Mouse (Mus musculus): ENCODE data around the gene Foxd1. TPM values are rescaled to one million over a fixed set of nuclear protein-coding genes. Genes with fewer than 3 reads are reported as not detected.

Foxd1 gene
- total RNA-seq, 2 experiments from 2014 or later = not detected

DNA sequence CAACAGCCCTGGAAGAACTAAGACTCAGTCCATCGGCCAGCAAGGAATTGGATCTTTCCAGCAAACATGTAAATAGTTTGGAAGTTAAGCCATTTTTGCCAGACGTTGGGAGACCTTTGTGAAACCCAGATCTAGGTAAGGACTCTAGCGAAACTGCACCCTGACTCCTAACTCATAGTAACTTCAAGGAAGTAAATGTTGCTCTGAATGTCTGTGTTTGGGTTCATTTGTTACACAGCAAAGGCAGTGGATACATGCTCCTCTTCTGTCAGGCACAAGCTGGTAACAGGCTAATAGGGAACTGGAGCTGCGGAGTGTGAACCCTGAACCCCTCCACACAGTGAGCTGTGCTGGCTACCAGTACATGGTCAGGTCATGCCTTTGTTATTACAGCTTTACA lies 28.7 kb downstream of the Foxd1 start:
- ATAC-seq (replicated peaks; ENCODE audit: low FRiP score, poor library complexity, severe bottlenecking) = no peak

DNA sequence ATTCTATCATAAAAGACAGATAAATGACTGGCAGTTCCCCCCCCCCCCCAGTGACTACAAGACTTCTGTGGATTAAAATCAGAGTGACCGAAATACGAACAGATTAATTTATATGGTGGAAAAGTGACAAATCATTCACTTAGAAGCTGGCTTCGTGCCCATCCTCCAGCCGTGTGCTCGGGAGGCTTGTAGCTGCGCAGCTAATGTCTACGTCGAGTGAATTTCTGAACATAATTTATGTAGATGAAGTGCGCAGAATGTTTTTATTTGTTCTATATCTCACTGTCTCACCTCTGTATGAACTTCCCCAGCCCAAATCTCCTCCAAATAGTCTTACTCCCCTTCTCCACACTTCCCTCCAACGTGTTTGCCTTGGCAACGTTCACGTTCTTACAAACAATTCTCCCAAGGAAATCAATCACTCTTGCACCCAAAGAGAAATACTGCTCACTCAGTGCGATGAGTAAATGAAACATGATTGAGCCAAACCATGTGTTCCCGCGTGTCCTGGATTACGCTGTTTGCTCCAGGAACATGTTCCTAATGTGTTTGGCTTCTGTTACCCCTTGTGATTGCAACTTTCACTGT lies 30.0 kb downstream of the Foxd1 start:
- ATAC-seq (replicated peaks; ENCODE audit: low FRiP score, poor library complexity, severe bottlenecking) = no peak

DNA sequence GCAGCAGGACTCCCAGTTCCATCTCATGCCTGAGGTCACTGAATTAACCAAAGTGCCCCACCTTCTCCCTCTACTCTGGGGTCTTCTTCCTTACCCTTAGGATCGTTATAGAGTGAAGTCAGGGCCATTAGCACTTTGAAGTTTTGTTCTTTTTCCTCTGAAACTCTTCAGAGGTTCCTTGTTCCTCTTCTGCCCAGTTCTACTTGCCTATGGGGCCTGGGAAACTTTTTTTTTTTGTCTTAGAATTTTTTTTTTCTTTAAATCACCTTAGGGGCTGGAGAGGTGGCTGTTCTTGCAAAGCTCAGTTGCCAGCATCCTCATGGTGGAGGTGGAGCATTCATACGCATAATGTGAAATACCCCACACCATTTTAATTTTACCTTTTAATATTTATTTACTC lies 31.8 kb downstream of the Foxd1 start:
- ATAC-seq (replicated peaks; ENCODE audit: low FRiP score, poor library complexity, severe bottlenecking) = no peak

DNA sequence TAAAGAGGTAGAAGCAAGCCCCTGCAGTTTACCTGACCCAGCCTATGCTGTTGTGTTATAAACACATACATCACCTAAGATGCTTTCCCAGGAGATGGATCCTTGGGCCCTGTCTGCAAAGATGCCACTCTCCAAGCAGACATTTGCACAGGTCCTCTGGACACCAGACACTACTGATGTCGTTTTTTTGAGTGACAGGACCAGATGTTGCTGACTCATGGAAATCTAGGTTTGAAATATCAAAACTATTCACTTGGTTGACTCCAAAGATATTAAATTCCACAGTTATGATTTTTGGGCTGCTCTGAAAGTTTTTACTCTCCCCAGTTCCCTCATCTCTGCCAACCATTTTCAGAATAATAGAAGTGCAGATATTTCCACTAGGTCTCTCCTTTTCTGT lies 35.0 kb downstream of the Foxd1 start:
- ATAC-seq (replicated peaks; ENCODE audit: low FRiP score, poor library complexity, severe bottlenecking) = no peak

DNA sequence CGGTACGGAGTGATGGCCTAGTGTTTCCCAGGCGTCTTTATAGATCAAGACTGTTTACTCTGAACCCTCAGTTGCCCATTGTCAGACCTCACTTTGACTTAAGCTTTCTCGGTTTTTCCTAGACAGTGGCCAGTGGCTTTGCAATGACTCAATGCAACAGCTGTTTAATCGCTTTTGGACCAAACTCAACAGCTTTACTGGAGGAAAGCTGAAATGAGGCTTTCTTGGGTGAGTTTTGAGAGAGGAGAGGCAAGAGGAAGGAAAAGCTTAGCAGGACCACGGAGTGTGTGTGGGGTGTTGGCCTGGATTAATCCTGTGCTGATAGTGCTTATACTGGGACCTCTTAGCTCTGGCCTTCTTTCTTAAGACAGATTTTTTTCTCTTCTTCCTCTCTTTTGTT lies 36.3 kb downstream of the Foxd1 start:
- no peak for ATAC-seq (replicated peaks; ENCODE audit: low FRiP score, poor library complexity, severe bottlenecking)

DNA sequence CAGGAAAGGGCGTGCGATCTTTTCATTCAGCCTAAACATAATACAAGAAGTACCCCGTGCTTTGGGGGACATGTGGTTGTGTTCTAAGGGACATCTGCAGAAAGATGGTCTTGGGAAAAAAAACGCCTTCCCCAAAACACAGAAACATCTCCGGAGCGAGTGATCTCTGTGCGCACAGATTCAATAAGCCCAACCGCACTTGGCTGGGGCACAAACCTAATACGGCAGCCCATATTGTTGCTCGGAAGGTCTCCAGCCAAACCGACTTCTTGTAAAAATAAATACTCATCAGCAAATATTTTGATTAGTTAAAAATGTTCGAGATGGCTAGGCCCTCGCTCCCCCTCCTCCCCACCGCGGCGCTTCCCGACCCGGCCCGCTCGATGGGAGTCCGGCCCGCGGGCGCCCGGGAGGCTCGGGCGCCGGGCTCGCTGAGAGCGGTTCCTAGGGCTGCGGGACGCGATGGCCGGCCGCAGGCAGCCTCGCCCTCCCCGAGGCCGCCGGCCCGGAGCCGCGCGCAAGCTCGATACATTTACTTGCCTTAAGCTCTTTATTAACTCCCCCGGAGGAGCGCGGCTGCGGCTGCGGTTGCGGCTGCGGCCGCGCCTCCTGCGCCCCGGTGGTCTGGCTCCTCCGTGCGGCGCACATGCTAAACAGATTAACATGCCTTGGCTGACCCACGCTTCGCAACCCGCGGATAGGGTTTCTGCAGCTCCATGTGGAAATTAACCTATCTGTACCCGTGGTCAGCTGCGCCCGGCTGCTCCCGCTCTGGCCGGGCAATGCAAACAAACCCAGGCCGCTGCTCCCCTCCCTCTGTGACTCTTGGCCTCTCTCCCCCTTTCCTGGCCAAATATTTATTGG lies 37.0 kb downstream of the Foxd1 start:
- no peak for ATAC-seq (replicated peaks; ENCODE audit: low FRiP score, poor library complexity, severe bottlenecking)

DNA sequence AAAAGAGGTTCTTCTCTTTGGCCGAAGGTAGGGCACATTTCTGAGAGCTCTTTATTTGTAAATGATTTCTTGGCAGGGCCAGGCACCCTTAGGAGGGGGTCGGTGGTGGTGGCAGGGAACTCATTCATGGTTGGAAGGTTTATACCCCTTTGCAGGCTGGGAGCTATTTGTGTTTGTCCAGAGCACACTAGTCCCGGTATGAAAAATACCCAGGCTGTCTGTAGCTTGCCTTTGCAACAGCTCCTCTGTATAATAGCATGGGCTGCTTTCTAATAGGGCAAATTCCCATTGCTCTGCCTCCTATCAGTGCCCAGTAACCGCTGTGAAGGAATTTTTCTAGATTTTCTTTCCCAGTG lies 37.6 kb downstream of the Foxd1 start:
- no peak for ATAC-seq (replicated peaks; ENCODE audit: low FRiP score, poor library complexity, severe bottlenecking)

DNA sequence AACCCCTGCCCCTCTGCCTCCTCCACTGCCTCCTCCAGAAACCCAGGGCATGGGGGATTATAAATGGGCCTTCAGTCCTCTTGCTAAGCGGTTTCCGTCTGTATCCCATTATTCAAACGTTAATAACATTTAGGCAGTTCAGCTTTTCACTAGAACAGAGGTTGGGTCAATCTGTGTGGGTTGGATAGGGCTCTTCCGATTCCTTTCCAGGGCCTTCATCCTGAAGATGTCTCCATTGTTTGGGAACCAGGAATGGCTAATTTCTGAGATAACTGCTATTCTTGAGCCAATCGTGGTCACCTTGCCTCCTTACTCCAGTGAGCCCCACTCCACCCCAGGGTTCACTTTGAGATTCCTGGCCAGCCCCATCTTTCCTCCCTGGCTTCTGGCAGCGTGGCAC lies 38.0 kb downstream of the Foxd1 start:
- no peak for ATAC-seq (replicated peaks; ENCODE audit: low FRiP score, poor library complexity, severe bottlenecking)

DNA sequence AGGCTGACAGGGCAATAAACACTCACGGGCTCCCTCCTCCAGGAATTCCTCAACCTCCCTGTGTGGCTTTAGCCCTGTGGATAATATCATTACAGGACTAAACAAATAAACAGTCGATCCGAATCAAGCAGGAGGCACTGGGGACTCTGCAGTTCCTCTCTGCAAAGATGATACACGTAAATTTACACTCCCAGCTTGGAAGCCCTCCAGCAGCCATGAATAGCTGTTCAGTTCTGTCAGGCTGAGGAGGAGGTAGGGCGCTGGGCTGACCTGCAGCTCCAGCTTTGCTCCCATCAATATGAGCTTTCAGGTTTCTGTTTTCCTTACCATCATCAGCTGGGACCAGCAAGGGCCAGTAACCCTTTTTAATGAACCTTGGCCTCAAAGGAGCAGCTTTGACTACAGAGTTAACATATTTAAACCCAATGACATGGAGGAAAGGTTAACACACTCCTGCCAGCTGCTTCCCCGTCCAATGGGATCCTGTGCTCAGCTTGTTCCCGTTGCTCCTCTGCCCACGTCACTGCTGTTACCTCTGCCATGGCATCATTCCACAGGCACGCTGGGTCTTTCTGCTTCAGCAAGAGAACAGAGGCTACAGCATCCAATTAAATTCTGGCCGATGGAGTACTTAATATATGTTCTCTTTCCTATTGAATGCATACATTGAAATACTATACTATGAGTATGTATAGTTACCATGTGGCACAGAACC lies 39.5 kb downstream of the Foxd1 start:
- no peak for ATAC-seq (replicated peaks; ENCODE audit: low FRiP score, poor library complexity, severe bottlenecking)

Other genes with a start within 250 kb of the Foxd1 start
- 1.4 TPM in 1 of 2 replicates, not detected in the other for gene Arhgef28, start 147.8 kb upstream of the Foxd1 start, total RNA-seq (2015; ENCODE audit: low replicate concordance)
- 0.64 TPM in 1 of 2 replicates, not detected in the other for gene Arhgef28, start 147.8 kb upstream of the Foxd1 start, total RNA-seq (2017; ENCODE audit: low replicate concordance)
- gene Utp15, start 91.2 kb upstream of the Foxd1 start, total RNA-seq (2015; ENCODE audit: low replicate concordance) = 5.8 and 6.3 TPM in 2 replicates
- 4.5 and 4.7 TPM in 2 replicates for gene Utp15, start 91.2 kb upstream of the Foxd1 start, total RNA-seq (2017; ENCODE audit: low replicate concordance)
- 10.5 and 13.4 TPM in 2 replicates for gene Ankra2, start 91.2 kb upstream of the Foxd1 start, total RNA-seq (2015; ENCODE audit: low replicate concordance)
- 9.2 and 15.7 TPM in 2 replicates for gene Ankra2, start 91.2 kb upstream of the Foxd1 start, total RNA-seq (2017; ENCODE audit: low replicate concordance)
- gene Gm21976, start 74.4 kb upstream of the Foxd1 start, total RNA-seq (2015; ENCODE audit: low replicate concordance) = not detected in 2 replicates
- gene Gm21976, start 74.4 kb upstream of the Foxd1 start, total RNA-seq (2017; ENCODE audit: low replicate concordance) = not detected in 2 replicates
- 342 and 418 TPM in 2 replicates for gene Btf3, start 37.2 kb upstream of the Foxd1 start, total RNA-seq (2015; ENCODE audit: low replicate concordance)
- gene Btf3, start 37.2 kb upstream of the Foxd1 start, total RNA-seq (2017; ENCODE audit: low replicate concordance) = 341 and 451 TPM in 2 replicates
- not detected in 2 replicates for gene Gm10320, start 137.8 kb downstream of the Foxd1 start, total RNA-seq (2015; ENCODE audit: low replicate concordance)
- gene Gm10320, start 137.8 kb downstream of the Foxd1 start, total RNA-seq (2017; ENCODE audit: low replicate concordance) = 0.45 TPM in 1 of 2 replicates, not detected in the other

Data from erythroid progenitor cell, adult 5-6 weeks (primary cell).